Mouse (Mus musculus) kidney, postnatal 14 days (tissue): ENCODE data around the gene Tspan14.

Source experiments
- DNase-seq: peaks from one replicate; pipeline ENCODE4 v3.0.0; 2022; ENCODE audit warnings: mixed read lengths

Tspan14 gene

DNA sequence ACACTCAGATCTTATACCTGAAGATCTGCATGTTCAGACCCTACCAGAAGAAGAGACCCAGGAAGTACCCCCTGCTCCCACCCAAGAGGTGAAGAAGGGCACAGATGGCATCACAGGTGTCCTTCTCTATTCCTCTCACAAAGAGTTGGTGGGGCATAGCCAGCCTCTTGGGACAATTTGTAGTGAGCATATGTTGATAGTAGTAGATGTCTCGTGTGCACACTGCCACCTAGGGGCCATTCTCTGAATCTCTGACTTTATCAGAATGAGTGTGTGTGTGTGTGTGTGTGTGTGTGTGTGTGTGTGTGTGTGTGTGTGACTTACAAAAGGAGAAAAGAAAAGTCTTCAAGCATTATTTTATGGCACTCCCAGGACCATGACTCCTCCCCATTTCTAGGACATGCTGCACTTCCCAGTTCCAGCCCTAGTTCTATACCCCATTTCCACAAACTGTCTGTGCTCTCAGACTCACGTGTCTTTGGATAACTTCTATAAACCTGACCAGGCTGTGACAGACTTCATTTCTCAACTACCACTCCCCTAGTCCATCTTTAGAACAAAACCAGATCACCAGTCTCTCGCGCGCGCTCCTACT, 8.6 kb upstream of the Tspan14 start:
- DNase-seq = peak; percentile 83

GRCm38 (mm10) chr14:40968051-40968450, 1.4 kb upstream of the Tspan14 start:
- no peak for DNase-seq

DNA sequence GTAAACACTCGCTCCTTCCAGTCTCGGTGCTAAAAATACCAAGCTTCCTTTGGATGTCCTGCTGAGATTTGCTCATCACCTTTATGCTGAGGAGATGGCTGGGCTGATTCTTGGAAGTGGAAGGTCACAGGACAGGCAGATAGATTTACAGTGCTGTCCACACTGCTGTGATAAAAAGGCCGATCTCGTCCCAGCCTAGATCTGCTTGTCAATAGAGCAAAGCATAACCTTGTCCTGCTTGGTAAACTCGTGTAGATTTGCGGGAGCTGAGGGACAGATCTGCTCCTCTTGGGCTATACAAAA, 942 bp upstream of the Tspan14 start:
- DNase-seq = no peak

DNA sequence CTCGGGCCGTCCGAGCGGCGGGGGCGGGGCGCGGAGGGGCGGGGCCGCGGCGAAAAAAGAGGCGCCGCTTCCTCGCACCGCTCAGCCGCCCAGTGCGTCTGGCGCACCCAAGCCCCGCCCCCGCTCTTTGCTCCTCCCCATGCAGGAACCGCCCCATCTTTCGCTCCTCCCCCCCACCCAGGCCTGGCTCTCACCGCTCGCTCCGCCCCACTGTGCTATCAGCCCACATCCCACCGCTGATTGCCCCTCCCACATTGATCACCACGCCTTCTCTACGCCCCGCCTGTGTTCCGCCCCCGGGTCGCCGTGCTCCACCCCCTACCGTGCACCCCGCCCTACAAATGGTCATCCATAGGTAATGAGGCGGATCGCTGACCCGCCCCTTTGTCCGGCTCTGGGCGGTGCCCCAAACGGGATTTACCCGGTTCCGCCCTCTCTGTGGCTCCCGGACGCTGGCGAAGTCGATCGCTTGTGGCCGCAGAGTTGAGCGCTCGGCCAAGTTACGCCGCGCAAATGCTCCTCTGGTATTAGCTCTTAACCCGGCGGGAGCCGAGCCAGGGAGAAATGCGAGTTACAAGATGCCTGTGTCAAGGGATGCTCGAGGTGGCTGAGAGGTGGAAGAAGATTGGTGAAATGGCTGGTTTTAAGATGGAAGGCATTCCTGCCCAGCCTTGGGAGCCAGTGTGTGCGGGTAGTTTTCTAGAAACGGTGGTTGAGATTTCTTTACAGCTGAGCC, 423 bp upstream of the Tspan14 start:
- DNase-seq = peak; percentile 99

- peak; percentile 74 for DNase-seq
Measured at GRCm38 (mm10) chr14:40965507-40966356, 875 bp downstream of the Tspan14 start.

DNA sequence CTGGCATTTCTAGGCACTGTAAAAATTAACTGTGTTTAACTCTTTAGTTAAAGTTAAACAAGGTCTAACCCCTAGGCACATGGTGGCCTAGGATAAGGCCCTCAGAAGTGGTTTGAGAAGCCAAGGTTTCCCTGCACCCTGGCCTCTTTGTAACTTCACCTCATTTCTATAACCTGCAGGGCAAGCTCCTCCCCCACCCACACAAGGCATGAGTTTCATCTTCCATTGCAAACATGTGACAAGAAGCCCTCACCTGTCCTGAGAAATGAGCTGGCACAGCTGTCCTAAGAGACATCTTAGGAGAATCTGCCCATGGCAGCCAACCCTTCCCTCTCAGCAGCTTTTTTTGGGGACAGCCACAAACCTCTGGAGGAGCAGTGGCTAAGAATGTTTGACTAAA, 1.7 kb downstream of the Tspan14 start:
- peak; percentile 63 for DNase-seq

- no peak for DNase-seq
Measured at GRCm38 (mm10) chr14:40964214-40964610, 2.4 kb downstream of the Tspan14 start.

DNA sequence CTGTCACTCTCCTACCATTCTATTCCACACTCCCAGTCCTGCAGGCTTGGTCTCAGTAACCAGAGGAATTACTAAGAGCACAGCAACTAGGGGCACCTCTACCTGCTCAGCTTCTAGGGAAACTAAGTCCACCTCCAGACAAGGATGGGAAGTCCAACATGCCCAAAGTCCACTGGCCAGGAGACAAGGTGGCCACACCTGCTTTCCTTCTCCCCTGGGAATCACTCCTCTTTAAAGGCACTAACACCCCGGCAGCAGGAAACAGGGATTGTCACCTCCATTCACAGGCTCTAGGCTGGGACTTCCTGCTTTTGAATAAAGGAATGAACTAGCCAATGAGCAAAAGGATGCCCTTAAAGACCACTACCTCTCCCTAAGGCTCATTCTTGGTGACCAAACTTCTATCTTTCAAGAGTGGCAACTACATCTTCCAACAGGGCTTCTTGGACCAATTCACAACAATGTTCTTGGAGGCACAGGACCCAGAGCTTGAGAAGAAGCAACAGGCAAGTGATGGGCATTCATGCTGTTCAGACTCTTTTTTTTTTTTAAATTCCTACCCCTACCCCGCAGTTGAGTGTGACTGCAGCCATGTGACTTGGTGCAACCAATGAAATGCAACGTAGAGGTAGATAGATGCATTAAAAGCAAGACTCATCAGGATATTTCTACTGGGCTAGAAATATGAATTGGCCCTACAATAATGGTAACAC, 3.0 kb downstream of the Tspan14 start:
- no peak for DNase-seq

DNA sequence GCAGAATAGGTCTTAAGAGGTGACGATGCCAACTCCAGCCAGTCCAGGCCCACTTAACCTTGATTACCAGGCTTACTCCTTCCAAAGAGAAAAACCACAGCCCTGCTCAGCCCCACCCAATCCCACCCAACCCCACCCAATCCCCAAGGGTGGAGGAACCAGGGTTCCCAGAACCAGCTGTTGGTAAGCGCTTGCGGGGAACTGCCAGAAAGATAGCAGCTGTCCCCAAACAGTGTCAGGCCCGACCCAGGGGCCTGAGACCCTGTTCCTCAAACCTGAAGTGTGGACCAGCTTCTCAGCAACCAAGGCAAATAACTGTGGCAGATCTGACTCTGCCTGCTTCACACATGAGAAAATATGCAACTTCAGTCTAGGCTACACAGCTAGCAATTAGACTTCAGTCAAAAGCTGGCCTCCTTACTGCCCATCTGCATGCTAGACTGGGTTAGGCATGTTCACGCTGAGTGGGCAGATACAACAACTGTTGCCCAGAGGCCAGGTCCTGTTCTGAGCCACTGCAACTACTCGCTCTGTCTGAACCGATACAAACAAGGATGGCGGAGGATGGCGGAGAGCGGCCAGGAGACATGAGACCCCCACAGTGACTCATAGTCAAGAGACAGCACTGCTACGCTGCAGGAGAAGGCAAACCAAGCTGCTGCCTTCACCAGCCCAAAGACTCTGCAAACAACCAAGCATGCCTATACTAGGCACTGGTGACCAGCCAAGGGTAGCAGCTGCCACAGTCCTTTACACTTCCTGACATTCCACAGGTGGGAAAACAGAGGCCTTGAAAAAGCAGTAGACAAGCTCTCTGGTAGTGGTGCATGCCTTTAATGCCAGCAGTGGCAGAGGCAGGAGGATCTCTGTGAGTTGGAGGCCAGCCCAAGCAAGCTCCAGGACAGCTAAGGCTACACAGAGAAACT, 4.0 kb downstream of the Tspan14 start:
- peak; percentile 45 for DNase-seq

DNA sequence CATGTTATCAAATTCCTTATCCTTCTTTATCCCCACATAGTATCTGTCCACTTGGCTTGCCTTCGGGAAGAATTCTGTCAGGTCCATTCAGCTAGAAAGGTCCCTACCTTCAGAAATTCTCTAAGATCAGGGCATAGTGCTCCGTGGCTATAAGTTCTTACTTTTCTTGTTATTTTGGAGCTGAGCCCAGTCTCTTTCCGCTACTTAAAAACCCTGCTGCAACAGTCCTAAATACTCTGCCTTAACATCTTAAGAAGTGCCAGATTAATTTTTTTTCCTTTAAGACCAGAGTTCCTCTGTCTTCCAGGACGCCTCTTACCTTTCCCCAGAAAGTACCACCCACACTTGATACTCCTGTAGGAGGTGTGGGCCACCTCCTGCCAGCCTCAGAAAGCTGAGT, 6.4 kb downstream of the Tspan14 start:
- DNase-seq = no peak

DNA sequence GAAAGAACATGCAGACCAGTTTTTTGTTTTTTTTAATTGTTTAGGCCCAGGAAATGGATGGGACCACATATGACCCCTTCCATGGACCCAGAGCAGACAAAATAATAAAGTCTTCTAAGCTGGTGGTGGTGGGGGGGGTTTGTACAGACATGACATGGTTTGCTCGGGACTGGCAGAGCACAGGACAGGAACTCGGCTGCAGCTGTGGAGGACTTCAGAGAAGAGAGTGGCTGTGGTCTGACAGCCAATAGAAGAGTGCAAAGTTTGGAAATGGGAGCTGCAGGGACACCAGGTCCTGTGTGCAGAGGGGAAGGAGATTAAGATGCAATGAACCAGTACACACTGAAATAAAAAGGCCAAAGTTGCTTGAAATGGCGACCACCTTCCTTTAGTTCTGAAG, 7.0 kb downstream of the Tspan14 start:
- no peak for DNase-seq

DNA sequence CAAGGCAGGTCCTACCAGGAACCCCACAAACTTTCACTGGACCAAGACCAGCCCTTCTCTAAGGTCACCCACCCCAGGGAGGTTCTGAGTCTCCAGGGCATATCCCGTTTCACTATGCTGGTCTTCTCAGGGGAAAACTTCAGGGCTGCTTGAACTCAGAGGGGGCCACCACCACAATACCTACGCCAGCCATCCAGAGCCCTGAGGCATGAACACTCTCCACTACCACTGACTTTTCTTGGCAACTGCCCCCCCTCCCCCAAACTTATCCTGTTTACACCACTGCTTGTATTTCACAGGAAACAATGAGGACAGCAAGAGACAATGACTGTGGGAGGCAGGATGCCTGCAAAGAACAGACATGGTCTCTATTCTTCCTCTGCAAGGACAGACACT, 7.6 kb downstream of the Tspan14 start:
- peak; percentile 72 for DNase-seq

DNA sequence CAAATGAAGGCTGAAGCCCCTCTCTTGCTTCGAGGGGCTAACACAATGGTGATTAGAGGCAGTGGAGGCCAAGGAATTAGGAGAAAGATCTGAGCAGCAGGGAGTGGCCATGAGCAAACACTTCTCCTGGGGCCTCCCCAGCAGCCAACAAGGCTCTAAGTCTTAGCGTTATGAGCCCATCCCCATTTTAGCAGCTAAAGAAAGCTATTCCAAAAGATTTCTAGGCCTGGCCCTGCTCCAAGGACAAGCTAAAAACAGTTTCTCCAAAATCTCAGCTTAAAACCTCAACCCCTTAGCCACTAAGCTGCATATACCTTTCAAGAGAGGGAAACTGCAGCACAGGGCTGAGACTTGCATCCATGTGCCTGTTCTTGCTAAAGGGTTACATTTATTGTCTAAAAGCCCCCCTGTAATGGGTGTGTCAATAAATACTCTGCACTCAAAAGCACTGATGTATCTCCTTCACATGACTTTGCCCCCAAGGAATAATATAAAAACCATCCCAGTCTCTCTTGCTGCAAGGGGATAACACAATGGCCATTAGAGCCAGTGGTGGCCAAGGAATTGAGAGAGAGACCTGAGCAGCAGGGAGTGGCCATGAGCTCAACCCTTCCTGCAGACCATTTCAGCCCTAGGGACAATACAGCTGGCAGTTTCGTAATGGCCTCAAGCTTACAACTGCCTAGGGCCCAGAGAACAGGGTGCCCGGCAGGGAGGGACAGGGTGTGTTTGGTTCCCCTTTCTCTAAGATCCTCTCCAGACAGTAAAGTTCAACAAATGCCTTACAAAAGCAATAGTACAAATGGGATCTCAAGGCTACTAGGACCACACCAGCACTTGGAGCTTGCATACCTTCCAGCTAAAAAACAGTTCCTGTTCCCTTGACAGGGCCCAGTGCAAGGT, 8.3 kb downstream of the Tspan14 start:
- no peak for DNase-seq

DNA sequence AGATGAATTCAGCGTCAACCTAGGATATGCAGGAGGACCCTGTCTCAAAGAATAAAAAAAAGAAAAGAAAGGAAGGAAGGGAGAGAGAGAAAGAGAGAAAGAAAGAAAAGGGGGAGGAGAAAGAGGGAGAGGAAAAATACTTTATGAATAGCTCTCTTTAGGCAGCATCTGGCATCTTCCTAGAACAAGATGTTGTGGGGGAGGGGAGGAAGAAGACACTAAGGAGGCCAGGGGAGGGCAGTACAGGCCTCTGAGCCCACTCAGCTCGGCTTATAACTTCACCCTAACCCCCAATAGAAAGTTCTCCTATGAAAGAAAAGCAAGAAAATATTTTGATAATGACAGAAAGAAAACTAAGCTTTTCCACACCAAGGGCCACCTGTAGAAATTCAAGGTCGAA, 9.0 kb downstream of the Tspan14 start:
- no peak for DNase-seq

GRCm38 (mm10) chr14:40956252-40957146, 10.1 kb downstream of the Tspan14 start:
- DNase-seq = peak; percentile 69

- DNase-seq = no peak
Measured at GRCm38 (mm10) chr14:40955596-40956251, 10.9 kb downstream of the Tspan14 start.

DNA sequence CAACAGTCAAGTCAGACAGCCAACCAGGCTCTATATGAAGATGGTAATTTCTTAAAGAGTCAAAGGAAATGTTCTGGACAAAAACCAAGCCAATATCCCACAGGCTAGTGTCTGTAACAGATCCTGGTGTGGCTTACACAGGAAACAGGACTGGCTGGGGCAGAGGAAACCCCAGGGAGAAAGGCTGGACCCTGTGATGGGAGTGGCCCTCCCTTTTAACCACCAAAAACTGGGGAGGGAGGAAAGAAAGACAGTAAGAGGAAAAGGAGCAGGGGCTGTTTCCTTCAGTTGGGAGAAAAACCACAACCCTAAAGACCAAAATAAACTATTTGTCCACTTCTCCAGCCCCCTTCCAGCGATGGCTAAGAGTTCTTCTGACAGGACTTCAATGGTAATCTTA, 11.5 kb downstream of the Tspan14 start:
- no peak for DNase-seq

- no peak for DNase-seq
Measured at GRCm38 (mm10) chr14:40953381-40953780, 13.2 kb downstream of the Tspan14 start.

DNA sequence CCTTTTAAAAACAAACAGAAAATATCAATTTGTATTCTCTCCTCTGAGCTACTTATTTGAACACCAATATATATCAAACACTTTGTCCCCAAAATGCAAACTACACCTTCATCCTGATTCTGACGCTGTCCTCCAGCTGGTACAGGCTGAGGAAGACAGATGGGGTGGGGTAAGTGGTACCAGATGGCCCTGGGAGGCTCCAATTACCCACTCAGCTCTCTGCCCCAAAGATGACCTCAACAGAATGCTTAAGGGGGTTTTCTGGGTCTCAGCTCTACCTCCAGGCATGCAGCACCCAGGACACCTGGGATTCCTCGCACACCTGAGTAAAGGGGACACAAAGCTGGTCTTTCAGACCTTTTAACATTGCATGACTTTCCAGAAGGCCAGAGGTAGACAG, 13.9 kb downstream of the Tspan14 start:
- no peak for DNase-seq

DNA sequence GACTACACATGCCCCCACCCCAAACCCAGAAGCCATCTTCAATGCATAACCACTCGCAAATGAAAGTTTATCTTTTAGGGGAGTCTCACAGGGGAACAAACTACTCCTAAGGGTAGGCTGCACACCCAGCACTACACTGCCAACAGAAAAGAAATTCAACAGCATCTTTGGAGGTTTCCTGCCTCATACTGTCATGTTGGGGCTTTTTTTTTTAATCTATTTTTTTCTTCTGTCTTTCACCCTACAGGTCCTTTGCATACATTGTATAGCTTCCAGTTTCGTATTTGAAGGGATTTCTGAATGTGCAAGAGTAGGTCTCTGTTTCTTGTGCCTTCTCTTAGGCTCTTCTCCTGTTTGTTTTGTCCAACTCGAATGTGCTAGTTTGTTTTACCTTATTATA, 14.3 kb downstream of the Tspan14 start:
- DNase-seq = no peak
